Mouse (Mus musculus) granulocyte monocyte progenitor cell, adult 5-6 weeks (primary cell): ENCODE results near the gene Akap12. TPM values are rescaled to one million over a fixed set of nuclear protein-coding genes. Genes with fewer than 3 reads are reported as not detected.

Experiments
- ATAC-seq: replicated peaks from 2 replicates; pipeline ENCODE4 v1.8.0; 2016; ENCODE audit warnings: mild to moderate bottlenecking, moderate TSS enrichment, inconsistent platforms; ENCODE audit not compliant: poor library complexity, severe bottlenecking
- total RNA-seq, 2 experiments: library from RNA; stranded (forward) in 1 of 2; stranded (reverse) in 1 of 2; fragments of 200-712, 200-1000 nt in 1 of 2; fragments of >200 nt in 1 of 2; fragmentation: Nextera tagmentation in 1 of 2; gene quantifications; 2 replicates each; pipeline ENCODE4 v1.2.3; 2014 to 2017

Akap12 gene
- total RNA-seq (2014; fragmentation: Nextera tagmentation) (0.43 TPM in 1 of 2 replicates, not detected in the other), total RNA-seq (2017) (0.39 TPM in 1 of 2 replicates, not detected in the other)

GRCm38 (mm10) chr10:4266041-4266930 is at the start of gene Akap12:
Gene Akap12, plus strand, starts transcription at chr10:4266380.
- ATAC-seq = peak; percentile 67

- ATAC-seq = no peak
These were observed 35.4 kb upstream of the Akap12 start for GRCm38 (mm10) chr10:4230563-4231359.

- peak; percentile 92 for ATAC-seq
These were observed 33.1 kb upstream of the Akap12 start for GRCm38 (mm10) chr10:4233102-4233501.

GRCm38 (mm10) chr10:4239794-4240574 is 26.2 kb upstream of the Akap12 start:
- ATAC-seq = peak; percentile 90

- ATAC-seq = no peak
These were observed 22.4 kb upstream of the Akap12 start for GRCm38 (mm10) chr10:4243591-4244300.

GRCm38 (mm10) chr10:4245812-4246211 is 20.4 kb upstream of the Akap12 start:
- ATAC-seq = no peak

GRCm38 (mm10) chr10:4246407-4246806 is 19.8 kb upstream of the Akap12 start:
- no peak for ATAC-seq

- no peak for ATAC-seq
These were observed 16.8 kb upstream of the Akap12 start for GRCm38 (mm10) chr10:4249235-4249845.

GRCm38 (mm10) chr10:4250681-4251080 is 15.5 kb upstream of the Akap12 start:
- ATAC-seq = peak; percentile 56

GRCm38 (mm10) chr10:4253613-4254012 is 12.6 kb upstream of the Akap12 start:
- no peak for ATAC-seq

GRCm38 (mm10) chr10:4254459-4254858 is 11.7 kb upstream of the Akap12 start:
- no peak for ATAC-seq

- ATAC-seq = no peak
These were observed 5.3 kb upstream of the Akap12 start for GRCm38 (mm10) chr10:4260925-4261324.

GRCm38 (mm10) chr10:4261359-4261952 is 4.7 kb upstream of the Akap12 start:
- ATAC-seq = no peak

GRCm38 (mm10) chr10:4265641-4266040 is 539 bp upstream of the Akap12 start:
- no peak for ATAC-seq

- ATAC-seq = peak; percentile 23; the same call in 1 of the 2 replicates
These were observed 741 bp downstream of the Akap12 start for GRCm38 (mm10) chr10:4266931-4267310.

- ATAC-seq = no peak
These were observed 1.3 kb downstream of the Akap12 start for GRCm38 (mm10) chr10:4267481-4267880.

GRCm38 (mm10) chr10:4268140-4268539 is 2.0 kb downstream of the Akap12 start:
- ATAC-seq = no peak

GRCm38 (mm10) chr10:4275572-4275971 is 9.4 kb downstream of the Akap12 start:
- no peak for ATAC-seq

- ATAC-seq = no peak
These were observed 9.9 kb downstream of the Akap12 start for GRCm38 (mm10) chr10:4276081-4276480.
